Mouse (Mus musculus) hindlimb bud, embryonic 11.5 days (tissue): ENCODE measurements at regions not wholly inside any gene's neighbourhood (a gene's known extent, or its start where the extent isn't known, plus 50 kb on each side); places are given as distances from the start of the nearest gene placed in this dataset.

ENCODE experiments used
- DNase-seq: peaks from one replicate; pipeline ENCODE4 v3.0.0-alpha.2; 2012; ENCODE audit warnings: low read depth, low spot score; ENCODE audit errors: extremely low spot score

GRCm38 (mm10) chr12:58901931-58902330, 109.9 kb downstream of the Sec23a start:
- DNase-seq: no peak

- no peak for DNase-seq
Observed at GRCm38 (mm10) chr12:58875808-58876207, 136.0 kb downstream of the Sec23a start.

- DNase-seq: no peak
Observed at GRCm38 (mm10) chr12:58872465-58872864, 139.4 kb downstream of the Sec23a start.

- DNase-seq: no peak
Observed at GRCm38 (mm10) chr12:58856498-58856897, 155.3 kb downstream of the Sec23a start.

- DNase-seq: no peak
Observed at GRCm38 (mm10) chr12:58851677-58852385, 160.0 kb downstream of the Sec23a start.

- no peak for DNase-seq
Observed at GRCm38 (mm10) chr12:58829656-58830055, 182.2 kb downstream of the Sec23a start.

GRCm38 (mm10) chr12:58827864-58828263, 184.0 kb downstream of the Sec23a start:
- no peak for DNase-seq

GRCm38 (mm10) chr12:58825139-58825921, 186.5 kb downstream of the Sec23a start:
- no peak for DNase-seq

- no peak for DNase-seq
Observed at GRCm38 (mm10) chr12:58822971-58823370, 188.8 kb downstream of the Sec23a start.

GRCm38 (mm10) chr12:58804068-58804467, 207.7 kb downstream of the Sec23a start:
- peak; percentile 6 for DNase-seq

GRCm38 (mm10) chr12:58802410-58802809, 209.4 kb downstream of the Sec23a start:
- DNase-seq: peak; percentile 73
